Mouse (Mus musculus) heart, embryonic 12.5 days (tissue): Measurements from ENCODE around the gene Rps26. TPM values are rescaled to one million over a fixed set of nuclear protein-coding genes. Genes with fewer than 3 reads are reported as not detected.
"Not testable (repeated sequence)": the region's sequence is repeated elsewhere in the genome, so short reads cannot be mapped to it uniquely, and the experiment has no call there.

ENCODE experiments used
- ATAC-seq: fragments of 200-750 bp; cut with Nextera tagmentation; 2 replicates; pipeline ENCODE4 v1.8.0; 2017; ENCODE audit warnings: moderate TSS enrichment, moderate library complexity; ENCODE audit not compliant: insufficient number of reproducible peaks, low FRiP score
- H3K27ac ChIP-seq: fragments of 300-500 bp; sonication (generic); 2 replicates; pipeline ENCODE4 v1.5.1; 2016; ENCODE audit warnings: mild to moderate bottlenecking, moderate library complexity; ENCODE audit not compliant: poor library complexity, severe bottlenecking
- H3K27me3 ChIP-seq: fragments of 300-500 bp; sonication (generic); replicated peaks from 2 replicates; pipeline ENCODE4 v1.6.1; 2016; ENCODE audit warnings: mild to moderate bottlenecking, moderate library complexity
- H3K36me3 ChIP-seq: fragments of 300-500 bp; sonication (generic); 2 replicates; pipeline ENCODE4 v1.6.1; 2016; ENCODE audit warnings: mild to moderate bottlenecking, moderate library complexity
- H3K4me1 ChIP-seq: fragments of 300-500 bp; sonication (generic); replicated peaks from 2 replicates; pipeline ENCODE4 v1.6.1; 2016; ENCODE audit warnings: mild to moderate bottlenecking
- H3K4me2 ChIP-seq: fragments of 300-500 bp; sonication (generic); 2 replicates; pipeline ENCODE4 v1.6.1; 2016; ENCODE audit warnings: mild to moderate bottlenecking, moderate library complexity
- H3K4me3 ChIP-seq: fragments of 300-500 bp; sonication (generic); 2 replicates; pipeline ENCODE4 v1.5.1; 2016; ENCODE audit warnings: mild to moderate bottlenecking
- H3K9ac ChIP-seq: fragments of 300-500 bp; sonication (generic); 2 replicates; pipeline ENCODE4 v1.6.1; 2016; ENCODE audit warnings: mild to moderate bottlenecking, moderate library complexity
- H3K9me3 ChIP-seq: fragments of 300-500 bp; sonication (generic); replicated peaks from 2 replicates; pipeline ENCODE4 v1.6.1; 2016; ENCODE audit warnings: mild to moderate bottlenecking, moderate library complexity
- WGBS: fragments of 180-500 bp; shearing (Covaris S2); methylation state at CpG from one replicate; pipeline ENCODE4 v1.1.7; 2016; 5-methylcytosine and 5-hydroxymethylcytosine counted together
- polyA plus RNA-seq: library from polyadenylated mRNA; unstranded; fragments of >200 nt; fragmentation: Nextera tagmentation; extraction: Ambion mirVana; gene quantifications from 2 replicates; pipeline ENCODE4 v1.2.1, GENCODE M21; 2016

The Rps26 gene
- polyA plus RNA-seq, 1 experiment from 2014 or later, result 432 TPM

DNA sequence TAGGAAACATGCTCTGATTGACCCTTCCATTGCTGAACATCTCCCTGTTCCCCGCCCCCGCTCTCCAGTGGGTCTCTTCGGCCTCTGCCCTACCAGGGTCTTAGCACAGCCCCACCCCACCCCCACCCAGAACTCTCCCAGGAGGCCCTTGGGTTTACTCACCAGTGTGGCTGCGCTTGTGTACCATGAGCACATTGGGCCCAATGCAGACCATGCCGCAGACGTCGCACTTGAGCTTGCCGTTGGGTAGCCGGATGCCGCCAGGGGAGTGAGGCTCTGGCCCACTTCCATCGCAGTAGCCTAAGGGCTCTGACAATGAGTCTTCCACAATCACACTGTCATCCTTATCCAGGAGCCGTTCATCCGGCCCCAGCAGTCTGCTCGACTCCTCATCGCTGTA, 14.3 kb upstream of the Rps26 start:
- Histone ChIP-seq H3K4me2 (no peak overlapping the region), H3K9ac (no peak overlapping the region), H3K27me3 (peaks cover 12% of the 10 kb centered on the region; the same call in 1 of the 2 replicates), H3K4me3 (no peak overlapping the region), H3K9me3 (no peaks in the 10 kb centered on the region), H3K4me1 (peaks cover 34% of the 10 kb centered on the region), H3K27ac (no peak overlapping the region), H3K36me3 (0 out of 2 replicates have a peak, but pooled peaks cover 3% of the 10 kb centered on the region)
- ATAC-seq, result no peak
- 86% methylated on average over 15 of the region's 15 CpGs for WGBS

DNA sequence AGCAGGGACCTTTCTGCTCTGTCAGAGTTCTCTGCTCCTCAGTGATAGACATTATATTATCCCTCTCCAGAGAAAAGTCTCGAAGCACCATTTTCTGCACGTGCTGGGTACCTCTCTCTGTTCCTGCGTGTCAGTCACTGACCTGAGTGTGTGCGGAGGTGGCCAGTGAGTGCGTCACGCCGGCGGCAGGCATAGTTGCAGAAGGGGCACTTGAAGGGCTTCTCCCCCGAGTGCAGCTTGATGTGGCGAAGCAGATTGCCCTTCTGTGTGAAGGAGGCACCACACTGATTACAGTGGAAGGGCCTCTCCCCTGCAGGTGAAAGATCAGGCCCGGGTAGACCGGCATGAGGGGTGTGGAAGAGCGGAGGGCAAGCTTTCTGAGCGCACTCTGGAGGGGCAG, 13.5 kb upstream of the Rps26 start:
- H3K36me3 ChIP-seq, result peaks cover 6% of the 10 kb centered on the region; the same call in 1 of the 2 replicates
- H3K27me3 ChIP-seq, result peaks cover 9% of the 10 kb centered on the region; the same call in 1 of the 2 replicates
- no peak overlapping the region for H3K4me2 ChIP-seq
- peaks cover 28% of the 10 kb centered on the region for H3K4me1 ChIP-seq
- no peak overlapping the region for H3K27ac ChIP-seq
- ATAC-seq, result no peak
- no peak overlapping the region for H3K9ac ChIP-seq
- H3K9me3 ChIP-seq, result no peaks in the 10 kb centered on the region
- 69% methylated on average over 14 of the region's 14 CpGs for WGBS
- H3K4me3 ChIP-seq, result no peak overlapping the region

DNA sequence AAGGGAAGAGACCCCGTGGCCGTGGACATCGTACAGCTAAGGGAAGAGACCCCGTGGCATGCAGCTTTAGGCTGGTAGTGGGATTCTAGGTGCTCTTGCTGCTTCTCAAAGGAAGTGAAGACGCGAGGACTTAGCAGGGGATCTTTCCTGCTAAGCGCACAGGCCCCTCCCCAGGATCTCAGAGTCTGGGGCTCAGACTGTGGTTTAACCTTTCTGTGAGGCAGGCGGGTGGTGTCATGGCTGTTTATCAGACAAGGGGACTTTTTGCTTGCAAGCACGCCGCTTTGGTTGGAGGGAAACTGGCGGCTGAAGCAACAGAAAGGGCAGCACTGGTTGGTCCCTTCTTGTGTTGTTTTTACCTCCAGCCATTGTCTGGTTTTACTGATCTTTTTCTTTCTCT, 10.5 kb upstream of the Rps26 start:
- Histone ChIP-seq H3K27me3 (peaks cover 8% of the 10 kb centered on the region; the same call in 1 of the 2 replicates), H3K36me3 (peaks cover 11% of the 10 kb centered on the region; the same call in 1 of the 2 replicates), H3K9me3 (no peaks in the 10 kb centered on the region), H3K9ac (peak overlapping the region; percentile 24), H3K4me1 (peaks cover 19% of the 10 kb centered on the region), H3K4me3 (peak overlapping the region; percentile 14; the same call in 1 of the 2 replicates), H3K4me2 (peak overlapping the region; percentile 57), H3K27ac (no peak overlapping the region)
- WGBS, result 13% methylated on average over 11 of the region's 11 CpGs
- no peak for ATAC-seq

DNA sequence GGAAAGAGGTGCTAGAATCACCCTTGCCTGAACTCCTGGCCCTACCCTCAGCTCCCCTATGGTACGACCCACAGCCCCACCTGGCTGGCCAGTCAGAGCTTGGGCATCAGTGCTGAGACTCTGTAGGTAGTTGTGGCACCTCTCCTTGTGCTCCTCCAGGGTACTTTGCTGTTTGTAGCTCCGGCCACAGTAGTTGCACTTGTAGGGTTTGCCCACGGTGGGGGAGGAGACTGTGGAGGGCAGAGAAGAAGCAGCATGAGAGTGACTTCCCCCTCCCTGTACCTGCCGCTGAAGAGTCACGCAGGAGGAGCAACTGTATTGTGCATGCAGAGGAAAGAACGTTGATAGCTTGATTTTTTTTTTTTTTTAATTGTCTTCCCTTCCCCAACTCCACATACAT, 10.0 kb upstream of the Rps26 start:
- Histone ChIP-seq H3K4me3 (no peak overlapping the region), H3K27me3 (peaks cover 8% of the 10 kb centered on the region; the same call in 1 of the 2 replicates), H3K9me3 (no peaks in the 10 kb centered on the region), H3K27ac (no peak overlapping the region), H3K9ac (no peak overlapping the region), H3K4me1 (peaks cover 14% of the 10 kb centered on the region), H3K36me3 (peaks cover 11% of the 10 kb centered on the region; the same call in 1 of the 2 replicates), H3K4me2 (peak overlapping the region; percentile 57; the same call in 1 of the 2 replicates)
- 38% methylated on average over 6 of the region's 6 CpGs for WGBS
- ATAC-seq, result no peak

DNA sequence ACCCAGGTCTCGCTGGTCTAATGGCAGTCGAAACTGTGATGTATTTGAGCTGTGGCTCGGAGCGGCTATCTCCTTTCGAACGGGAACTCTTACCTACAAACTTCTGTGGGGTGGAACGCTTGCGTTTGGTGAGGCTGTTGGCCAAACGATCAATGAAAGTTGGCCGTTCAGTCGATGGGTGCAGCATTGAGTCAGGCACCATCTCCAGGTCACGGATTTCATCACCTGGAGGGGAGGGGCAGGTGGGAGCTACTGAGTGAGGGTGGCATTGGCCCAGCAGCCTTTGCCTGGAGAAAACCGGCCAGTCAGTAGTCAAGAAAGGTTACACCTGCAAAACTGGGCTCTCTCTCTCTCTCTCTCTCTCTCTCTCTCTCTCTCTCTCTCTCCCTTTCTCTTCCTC, 9.2 kb upstream of the Rps26 start:
- Histone ChIP-seq H3K9ac (no peak overlapping the region), H3K27me3 (peaks cover 8% of the 10 kb centered on the region; the same call in 1 of the 2 replicates), H3K4me3 (no peak overlapping the region), H3K4me1 (peaks cover 14% of the 10 kb centered on the region), H3K4me2 (no peak overlapping the region), H3K9me3 (no peaks in the 10 kb centered on the region), H3K27ac (no peak overlapping the region), H3K36me3 (peaks cover 9% of the 10 kb centered on the region; the same call in 1 of the 2 replicates)
- ATAC-seq, result no peak
- WGBS, result 89% methylated on average over 13 of the region's 13 CpGs

DNA sequence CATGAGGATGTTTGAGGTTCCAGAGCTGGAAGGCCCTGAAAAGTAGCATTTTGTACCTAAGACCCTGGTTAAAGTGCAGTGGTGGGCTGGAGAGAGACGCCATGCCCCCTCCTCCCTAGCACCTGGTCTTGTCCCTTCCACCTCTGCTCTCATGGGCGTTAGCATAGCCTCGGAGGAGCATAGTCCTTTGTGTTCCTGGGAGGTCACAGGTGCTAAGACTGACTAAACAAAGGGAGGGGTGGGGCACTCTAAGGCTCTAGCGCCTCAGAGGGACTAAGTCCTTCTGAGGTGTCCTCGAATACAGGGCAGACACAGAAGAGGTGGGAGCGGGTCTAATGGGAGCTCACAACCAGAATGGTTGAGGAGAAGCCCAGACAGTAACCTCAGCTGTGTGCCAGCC, 5.0 kb upstream of the Rps26 start:
- H3K36me3 ChIP-seq, result peaks cover 9% of the 10 kb centered on the region; the same call in 1 of the 2 replicates
- H3K4me2 ChIP-seq, result no peak overlapping the region
- H3K27me3 ChIP-seq, result peaks cover 8% of the 10 kb centered on the region; the same call in 1 of the 2 replicates
- H3K9me3 ChIP-seq, result no peaks in the 10 kb centered on the region
- WGBS, result 28% methylated on average over 6 of the region's 6 CpGs
- no peak for ATAC-seq
- H3K4me1 ChIP-seq, result peaks cover under 1% of the 10 kb centered on the region; the same call in 1 of the 2 replicates
- H3K9ac ChIP-seq, result no peak overlapping the region
- H3K27ac ChIP-seq, result no peak overlapping the region
- no peak overlapping the region for H3K4me3 ChIP-seq

DNA sequence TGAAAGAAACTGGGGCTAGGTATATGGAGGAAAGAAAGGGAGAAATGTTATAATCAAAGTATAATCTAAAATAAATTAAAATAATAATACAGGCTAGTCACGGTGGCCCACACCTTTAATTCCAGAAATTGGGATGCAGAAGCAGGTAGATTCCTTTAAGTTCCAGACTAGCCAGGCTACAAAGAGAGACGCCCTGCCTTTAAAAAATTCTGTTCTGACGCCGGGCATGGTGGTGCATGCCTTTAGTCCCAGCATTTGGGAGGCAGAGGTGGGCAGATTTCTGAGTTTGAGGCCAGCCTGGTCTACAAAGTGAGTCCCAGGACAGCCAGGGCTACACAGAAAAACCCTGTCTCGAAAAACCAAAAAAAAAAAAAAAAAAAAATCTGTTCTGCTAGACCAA, 3.8 kb upstream of the Rps26 start:
- H3K4me2 ChIP-seq, H3K9me3 ChIP-seq, ATAC-seq, H3K27ac ChIP-seq, H3K9ac ChIP-seq, H3K4me3 ChIP-seq, H3K4me1 ChIP-seq, H3K27me3 ChIP-seq: not testable (repeated sequence)
- peaks cover 10% of the 10 kb centered on the region; the same call in 1 of the 2 replicates for H3K36me3 ChIP-seq
- WGBS, result 71% methylated on average over 5 of the region's 5 CpGs

DNA sequence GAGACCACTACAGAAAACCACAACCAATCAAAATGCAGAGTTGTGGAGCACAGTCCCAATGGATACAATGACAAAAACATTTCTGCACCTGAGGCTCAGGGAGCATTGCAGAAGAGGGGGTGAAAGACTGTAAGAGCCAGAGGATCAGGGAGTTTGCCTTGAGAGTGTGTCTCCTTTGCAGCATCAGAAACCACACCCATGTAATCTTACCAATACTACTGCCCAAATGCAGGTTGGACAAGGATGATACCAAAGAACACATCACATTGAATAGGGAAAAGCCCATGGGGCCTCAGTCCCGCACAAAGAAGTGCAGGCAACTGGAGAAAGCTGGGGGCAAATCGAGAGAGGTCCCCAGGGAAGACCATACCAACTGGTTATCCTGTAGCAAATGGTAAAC, 3.2 kb upstream of the Rps26 start:
- H3K9ac ChIP-seq, result no peak overlapping the region
- WGBS, result 75% methylated on average over 2 of the region's 2 CpGs
- no peak for ATAC-seq

DNA sequence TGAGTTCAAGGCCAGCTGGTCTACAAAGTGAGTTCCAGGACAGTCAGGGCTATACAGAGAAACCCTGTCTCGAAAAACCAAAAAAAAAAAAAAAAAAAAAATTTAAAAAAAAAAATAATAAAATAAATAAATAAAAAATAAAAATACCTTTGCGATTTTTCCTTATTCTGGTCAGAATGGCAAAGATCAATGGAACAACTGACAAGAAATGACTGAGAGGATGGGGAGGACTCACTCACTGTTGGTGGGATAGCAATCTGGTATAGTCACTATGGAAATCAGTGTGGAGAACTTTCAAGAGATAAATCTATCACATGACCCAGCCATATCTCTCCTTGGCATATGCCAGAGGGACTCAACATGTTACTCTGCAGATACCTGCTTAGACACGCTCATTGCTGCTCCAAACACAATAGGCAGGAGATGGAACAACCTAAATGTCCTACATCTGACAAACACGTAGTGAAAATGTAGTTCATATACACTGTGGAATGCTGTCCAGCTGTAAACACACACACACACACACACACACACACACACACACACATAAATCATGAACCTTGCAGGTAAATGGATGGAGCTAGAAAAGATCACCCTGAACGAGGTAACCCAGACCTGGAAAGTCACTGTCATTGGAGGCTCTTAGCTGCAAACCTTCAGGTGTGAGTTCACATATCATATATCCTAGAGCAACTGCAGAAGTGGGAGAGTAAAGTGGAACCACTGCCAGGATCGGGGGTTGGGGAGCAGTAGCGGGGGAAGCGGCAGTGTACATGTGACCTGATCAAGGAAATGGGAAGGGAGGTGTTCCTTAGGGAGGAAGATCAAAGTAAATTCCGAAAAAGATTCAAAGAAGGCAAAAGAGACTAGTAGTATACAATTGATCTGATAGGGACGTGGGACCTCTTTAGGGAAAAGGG, 1.1 kb upstream of the Rps26 start:
- Histone ChIP-seq H3K4me1 (peaks cover 8% of the 10 kb centered on the region), H3K9ac (no peak overlapping the region), H3K4me3 (no peak overlapping the region), H3K27me3 (no peaks in the 10 kb centered on the region), H3K27ac (no peak overlapping the region), H3K4me2 (no peak overlapping the region), H3K9me3 (no peaks in the 10 kb centered on the region), H3K36me3 (peaks cover 28% of the 10 kb centered on the region)
- WGBS, result 76% methylated on average over 10 of the region's 10 CpGs
- ATAC-seq, result no peak

More for the DNA sequence above, 3.2 kb upstream of the Rps26 start:
- Histone ChIP-seq H3K9me3 (no peaks in the 10 kb centered on the region), H3K4me3 (no peak overlapping the region), H3K27me3 (peaks cover 8% of the 10 kb centered on the region; the same call in 1 of the 2 replicates), H3K36me3 (peaks cover 14% of the 10 kb centered on the region), H3K27ac (no peak overlapping the region), H3K4me2 (no peak overlapping the region), H3K4me1 (peaks cover 8% of the 10 kb centered on the region)

DNA sequence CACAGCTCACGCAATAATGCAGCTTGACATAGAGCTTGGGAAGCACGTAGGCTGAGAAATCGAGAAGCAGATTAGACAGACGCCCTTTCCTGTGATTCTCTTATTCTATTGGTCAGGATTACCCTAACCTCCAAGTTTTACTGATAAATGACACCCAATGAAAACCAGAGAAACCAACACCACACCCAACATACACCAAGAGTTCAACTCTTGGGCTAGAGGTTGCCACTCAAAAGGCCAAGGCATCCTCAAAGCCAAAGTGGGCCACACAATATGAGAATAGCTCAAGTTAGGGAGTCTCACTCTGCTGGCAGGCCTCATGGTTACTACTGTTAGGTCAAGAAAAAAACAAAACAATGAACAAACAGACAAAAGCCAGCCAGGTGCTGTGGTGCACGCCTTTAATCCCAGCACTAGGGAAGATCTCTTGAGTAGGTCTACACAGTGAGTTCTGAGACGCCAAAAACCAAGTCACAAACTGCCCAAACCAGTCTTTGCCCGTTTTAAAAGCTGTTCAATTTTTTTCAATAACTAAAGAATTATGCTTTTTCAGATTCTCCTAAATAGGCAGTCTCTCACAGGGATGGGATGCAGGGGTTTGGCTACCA, 1.2 kb downstream of the Rps26 start:
- H3K4me3 ChIP-seq, result peak overlapping the region; percentile 99
- 34% methylated on average over 7 of the region's 7 CpGs for WGBS
- H3K27me3 ChIP-seq, result no peaks in the 10 kb centered on the region
- H3K9me3 ChIP-seq, result no peaks in the 10 kb centered on the region
- no peak for ATAC-seq
- peaks cover 8% of the 10 kb centered on the region for H3K4me1 ChIP-seq
- H3K36me3 ChIP-seq, result peaks cover 29% of the 10 kb centered on the region
- peak overlapping the region; percentile 96 for H3K9ac ChIP-seq
- peak overlapping the region; percentile 90 for H3K4me2 ChIP-seq
- peak overlapping the region; percentile 75; the same call in 1 of the 2 replicates for H3K27ac ChIP-seq

DNA sequence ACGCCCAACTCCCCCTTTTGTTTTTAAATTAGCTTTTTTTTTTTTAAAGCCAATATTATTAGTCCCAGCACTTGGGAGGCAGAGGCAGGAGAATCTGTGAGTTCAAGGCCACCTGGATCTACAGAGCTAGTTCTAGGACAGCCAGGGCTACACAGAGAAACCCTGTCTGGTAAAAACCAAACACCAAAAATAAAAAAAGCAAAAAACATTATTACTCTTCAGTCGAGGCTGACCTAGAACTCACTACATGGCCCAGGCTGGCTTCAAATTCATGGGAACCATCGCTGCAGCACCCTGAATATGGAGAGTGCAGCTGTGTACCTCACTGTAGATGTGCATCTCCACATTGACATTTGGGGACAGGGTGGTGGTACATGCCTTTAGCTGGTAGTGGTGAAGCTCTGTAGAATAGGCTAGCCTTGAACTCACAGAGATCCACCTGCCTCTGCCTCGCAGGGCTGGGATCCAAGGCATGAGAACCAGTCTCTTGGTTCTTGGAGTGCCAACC, 3.4 kb downstream of the Rps26 start:
- not testable (repeated sequence) for H3K4me1 ChIP-seq, ATAC-seq, H3K4me3 ChIP-seq, H3K4me2 ChIP-seq, H3K27ac ChIP-seq, H3K9me3 ChIP-seq, H3K27me3 ChIP-seq, H3K9ac ChIP-seq
- 72% methylated on average over 4 of the region's 4 CpGs for WGBS
- peaks cover 29% of the 10 kb centered on the region for H3K36me3 ChIP-seq
